Mouse (Mus musculus) kidney, postnatal 25 days (tissue): ENCODE results near the gene Trim25.

Source experiments
- DNase-seq, 2 experiments: peaks; one replicate each; pipeline ENCODE4 v3.0.0; 2021; ENCODE audit warnings: mixed read lengths in 2 of 2

The Trim25 gene

GRCm38 (mm10) chr11:89066750-89067149, 67.6 kb downstream of the Trim25 start, which contains the start of gene Dgke:
Dgke (minus strand) TSS chr11:89066850.
- peak in 1 of 2 experiments; percentile 12 for DNase-seq

GRCm38 (mm10) chr11:89067301-89067822, 68.2 kb downstream of the Trim25 start:
- peak in 1 of 2 experiments; percentile 45 for DNase-seq

DNA sequence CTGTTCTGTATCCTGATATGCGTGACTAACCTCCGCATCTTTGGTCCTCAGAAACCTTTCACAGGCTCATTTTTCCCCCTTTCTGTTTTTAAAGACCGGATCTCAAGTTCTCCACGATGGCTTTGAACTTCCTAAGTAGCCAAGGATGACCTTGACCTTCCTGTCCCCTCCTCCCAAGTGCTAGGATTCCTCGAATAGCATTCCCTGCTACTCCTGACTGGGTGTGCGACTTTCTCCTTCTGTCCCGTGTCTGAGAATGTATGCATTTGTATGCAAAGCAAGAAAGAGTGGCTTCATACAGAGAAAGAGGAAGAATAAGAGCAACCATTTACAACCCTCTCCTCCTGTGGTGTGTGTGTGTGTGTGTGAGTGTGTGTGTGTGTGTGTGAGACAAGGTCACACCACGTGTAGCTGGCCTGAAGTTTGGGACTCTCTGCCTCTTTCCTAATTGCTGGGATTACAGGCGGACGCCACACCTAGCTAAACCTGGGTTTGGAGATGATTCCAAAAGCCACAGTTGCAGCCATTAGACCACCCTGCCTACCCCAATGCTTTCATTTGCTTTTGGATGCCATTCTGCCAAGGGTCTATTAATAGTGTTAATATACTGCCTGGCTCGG, 68.8 kb downstream of the Trim25 start:
- DNase-seq, result peak in 1 of 2 experiments; percentile 20

DNA sequence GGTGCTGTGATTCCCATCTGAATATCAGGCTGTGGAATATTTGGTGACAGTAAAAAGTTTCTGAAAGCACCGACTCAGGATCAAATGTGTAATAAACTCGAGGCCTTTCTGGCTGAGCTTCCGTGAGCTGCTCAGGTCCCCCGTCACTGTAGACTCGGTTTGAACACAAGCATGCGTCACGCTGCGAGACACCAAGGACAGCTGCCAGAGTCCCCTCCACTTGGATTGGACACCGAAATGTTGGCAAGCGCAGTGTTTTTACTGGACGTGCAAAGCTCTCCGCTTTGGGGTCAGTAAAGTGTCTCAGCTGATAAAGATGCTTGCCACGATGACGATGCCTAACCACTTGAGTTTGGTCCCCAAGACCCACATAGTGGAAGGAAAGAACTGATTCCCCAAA, 69.5 kb downstream of the Trim25 start:
- peak; percentile 45 to 67 for DNase-seq

DNA sequence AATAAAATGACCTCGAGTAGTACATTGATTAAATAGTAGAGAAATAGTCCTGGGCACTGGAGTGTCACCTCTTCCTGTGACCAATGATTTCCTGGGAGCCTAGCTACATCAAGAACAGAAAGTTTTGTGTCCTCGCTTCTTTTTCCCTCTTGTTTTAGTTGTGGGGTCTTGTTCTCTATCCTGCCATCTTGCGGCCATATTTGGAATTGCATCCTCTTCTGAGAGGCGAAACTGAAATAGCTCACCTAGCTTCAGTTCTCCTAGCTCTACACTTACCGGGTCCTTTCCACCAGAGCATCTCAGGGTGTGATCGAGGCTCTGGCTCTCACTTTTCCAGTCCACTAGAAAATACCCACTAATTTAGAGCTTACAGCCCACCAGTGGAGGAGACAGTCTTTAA, 70.1 kb downstream of the Trim25 start:
- peak; percentile 53 to 83 for DNase-seq
